Mouse (Mus musculus) midbrain, embryonic 15.5 days (tissue): Measurements from ENCODE around the gene Mfap1a. TPM values are rescaled to one million over a fixed set of nuclear protein-coding genes. Genes with fewer than 3 reads are reported as not detected.
"Not testable (repeated sequence)": the region's sequence is repeated elsewhere in the genome, so short reads cannot be mapped to it uniquely, and the experiment has no call there.

Source experiments
- ATAC-seq: fragments of 200-750 bp; cut with Nextera tagmentation; replicated peaks from 2 replicates; pipeline ENCODE4 v1.8.0; 2017; ENCODE audit warnings: moderate TSS enrichment
- H3K27ac ChIP-seq: fragments of 300-500 bp; sonication (generic); 2 replicates; pipeline ENCODE4 v1.5.1; 2015; ENCODE audit warnings: mild to moderate bottlenecking, inconsistent platforms
- H3K27me3 ChIP-seq: fragments of 300-500 bp; sonication (generic); replicated peaks from 2 replicates; pipeline ENCODE4 v1.6.1; 2015; ENCODE audit warnings: inconsistent platforms
- H3K36me3 ChIP-seq: fragments of 300-500 bp; sonication (generic); replicated peaks from 2 replicates; pipeline ENCODE4 v1.6.1; 2015; ENCODE audit warnings: inconsistent platforms
- H3K4me1 ChIP-seq: fragments of 300-500 bp; sonication (generic); 2 replicates; pipeline ENCODE4 v1.6.1; 2015; ENCODE audit warnings: inconsistent platforms
- H3K4me2 ChIP-seq: fragments of 300-500 bp; sonication (generic); 2 replicates; pipeline ENCODE4 v1.6.1; 2015; ENCODE audit warnings: inconsistent platforms, mild to moderate bottlenecking, moderate library complexity
- H3K4me3 ChIP-seq: fragments of 300-500 bp; sonication (generic); 2 replicates; pipeline ENCODE4 v1.5.1; 2015; ENCODE audit warnings: mild to moderate bottlenecking, inconsistent platforms
- H3K9ac ChIP-seq: fragments of 300-500 bp; sonication (generic); 2 replicates; pipeline ENCODE4 v1.6.1; 2015; ENCODE audit warnings: mild to moderate bottlenecking, inconsistent platforms
- H3K9me3 ChIP-seq: fragments of 300-500 bp; sonication (generic); 2 replicates; pipeline ENCODE4 v1.6.1; 2016; ENCODE audit warnings: inconsistent platforms
- WGBS: fragments of 180-500 bp; shearing (Covaris S2); methylation state at CpG from one replicate; pipeline ENCODE4 v1.1.7; 2015; ENCODE audit warnings: mixed read lengths; 5-methylcytosine and 5-hydroxymethylcytosine counted together
- polyA plus RNA-seq: library from polyadenylated mRNA; unstranded; fragments of >200 nt; fragmentation: Nextera tagmentation; extraction: Ambion mirVana; gene quantifications from 2 replicates; pipeline ENCODE4 v1.2.1, GENCODE M21; 2015

Gene Mfap1a
- polyA plus RNA-seq, 1 experiment from 2014 or later: 33.1 TPM

GRCm38 (mm10) chr2:121472783-121473182 is 33.7 kb downstream of the Mfap1a start:
- H3K4me3 ChIP-seq, ATAC-seq, H3K27ac ChIP-seq, H3K36me3 ChIP-seq, H3K27me3 ChIP-seq, H3K9me3 ChIP-seq, H3K4me1 ChIP-seq, H3K9ac ChIP-seq: not testable (repeated sequence)
- peak overlapping the region; percentile 73; the same call in 1 of the 2 replicates for H3K4me2 ChIP-seq
- 99% methylated on average over 3 of the region's 3 CpGs for WGBS

GRCm38 (mm10) chr2:121468982-121469381 is 37.5 kb downstream of the Mfap1a start:
- H3K9ac ChIP-seq, H3K4me3 ChIP-seq, ATAC-seq, H3K36me3 ChIP-seq, H3K27me3 ChIP-seq, H3K4me2 ChIP-seq, H3K27ac ChIP-seq, H3K9me3 ChIP-seq, H3K4me1 ChIP-seq: not testable (repeated sequence)
- WGBS: 70% methylated on average over 3 of the region's 6 CpGs

GRCm38 (mm10) chr2:121460071-121460470 is 46.4 kb downstream of the Mfap1a start:
- Histone ChIP-seq H3K36me3 (peaks cover 17% of the 10 kb centered on the region; the same call in 1 of the 2 replicates), H3K4me1 (peaks cover 17% of the 10 kb centered on the region), H3K9ac (no peak overlapping the region), H3K4me2 (no peak overlapping the region), H3K4me3 (no peak overlapping the region), H3K27me3 (no peaks in the 10 kb centered on the region), H3K9me3 (no peaks in the 10 kb centered on the region), H3K27ac (no peak overlapping the region)
- WGBS: 68% methylated on average over 2 of the region's 2 CpGs
- no peak for ATAC-seq

GRCm38 (mm10) chr2:121456692-121457642 is 49.5 kb downstream of the Mfap1a start, which contains the start of gene Serinc4:
Gene Serinc4, minus strand, starts transcription at chr2:121456781.
- H3K4me3 ChIP-seq: peak within 1 kb of the TSS; percentile 68
- H3K9ac ChIP-seq: peak within 1 kb of the TSS; percentile 63
- no peaks in the 10 kb centered on the region for H3K9me3 ChIP-seq
- H3K27me3 ChIP-seq: no peaks in the 10 kb centered on the region
- peak; percentile 94 for ATAC-seq
- H3K27ac ChIP-seq: peak within 1 kb of the TSS; percentile 80
- peaks cover 26% of the 10 kb centered on the region for H3K4me1 ChIP-seq
- peaks cover 31% of the 10 kb centered on the region for H3K36me3 ChIP-seq
- 2% methylated on average over 41 of the region's 41 CpGs for WGBS
- peak within 1 kb of the TSS; percentile 66 for H3K4me2 ChIP-seq

GRCm38 (mm10) chr2:121455534-121455933 is 50.9 kb downstream of the Mfap1a start:
- H3K4me1 ChIP-seq: peaks cover 36% of the 10 kb centered on the region
- H3K4me3 ChIP-seq: no peak overlapping the region
- no peak for ATAC-seq
- no peaks in the 10 kb centered on the region for H3K27me3 ChIP-seq
- peaks cover 25% of the 10 kb centered on the region for H3K36me3 ChIP-seq
- no peaks in the 10 kb centered on the region for H3K9me3 ChIP-seq
- no peak overlapping the region for H3K27ac ChIP-seq
- no peak overlapping the region for H3K9ac ChIP-seq
- WGBS: 84% methylated on average over 5 of the region's 5 CpGs
- H3K4me2 ChIP-seq: no peak overlapping the region

GRCm38 (mm10) chr2:121453917-121454316 is 52.5 kb downstream of the Mfap1a start:
- Histone ChIP-seq H3K27me3 (no peaks in the 10 kb centered on the region), H3K9ac (no peak overlapping the region), H3K27ac (no peak overlapping the region), H3K36me3 (peaks cover 19% of the 10 kb centered on the region), H3K9me3 (no peaks in the 10 kb centered on the region), H3K4me1 (peaks cover 42% of the 10 kb centered on the region), H3K4me2 (no peak overlapping the region), H3K4me3 (no peak overlapping the region)
- WGBS: 86% methylated on average over 6 of the region's 6 CpGs
- no peak for ATAC-seq

GRCm38 (mm10) chr2:121452990-121453389 is 53.5 kb downstream of the Mfap1a start, which contains the start of gene Hypk:
Gene Hypk, plus strand, starts transcription at chr2:121453290.
- H3K4me3 ChIP-seq: no peak within 1 kb of the TSS
- WGBS: 90% methylated on average over 4 of the region's 4 CpGs
- H3K27ac ChIP-seq: no peak within 1 kb of the TSS
- H3K27me3 ChIP-seq: no peaks in the 10 kb centered on the region
- peaks cover 13% of the 10 kb centered on the region for H3K36me3 ChIP-seq
- H3K4me2 ChIP-seq: no peak within 1 kb of the TSS
- ATAC-seq: no peak
- H3K4me1 ChIP-seq: peaks cover 42% of the 10 kb centered on the region
- H3K9me3 ChIP-seq: no peaks in the 10 kb centered on the region
- no peak within 1 kb of the TSS; the same call in 1 of the 2 replicates for H3K9ac ChIP-seq

GRCm38 (mm10) chr2:121452361-121452760 is 54.1 kb downstream of the Mfap1a start:
- no peak overlapping the region for H3K27ac ChIP-seq
- H3K4me1 ChIP-seq: peaks cover 36% of the 10 kb centered on the region
- 88% methylated on average over 4 of the region's 4 CpGs for WGBS
- no peak overlapping the region for H3K4me3 ChIP-seq
- no peaks in the 10 kb centered on the region for H3K27me3 ChIP-seq
- H3K9ac ChIP-seq: no peak overlapping the region; the same call in 1 of the 2 replicates
- no peak overlapping the region for H3K4me2 ChIP-seq
- peaks cover 13% of the 10 kb centered on the region for H3K36me3 ChIP-seq
- ATAC-seq: no peak
- no peaks in the 10 kb centered on the region for H3K9me3 ChIP-seq

- no peaks in the 10 kb centered on the region for H3K27me3 ChIP-seq
- peaks cover 30% of the 10 kb centered on the region for H3K4me1 ChIP-seq
- 5% methylated on average over 7 of the region's 7 CpGs for WGBS
- H3K4me2 ChIP-seq: peak overlapping the region; percentile 93
- peak overlapping the region; percentile 98 for H3K27ac ChIP-seq
- peak; percentile 4 for ATAC-seq
- H3K4me3 ChIP-seq: peak overlapping the region; percentile 99
- peak overlapping the region; percentile 97 for H3K9ac ChIP-seq
- no peaks in the 10 kb centered on the region for H3K9me3 ChIP-seq
- H3K36me3 ChIP-seq: peaks cover 13% of the 10 kb centered on the region
Measured at GRCm38 (mm10) chr2:121450093-121450492, 56.4 kb downstream of the Mfap1a start.

- Histone ChIP-seq H3K36me3 (peaks cover 13% of the 10 kb centered on the region), H3K4me1 (peaks cover 30% of the 10 kb centered on the region), H3K27me3 (no peaks in the 10 kb centered on the region), H3K4me2 (peak overlapping the region; percentile 93), H3K9ac (peak overlapping the region; percentile 97), H3K27ac (peak overlapping the region; percentile 98), H3K9me3 (no peaks in the 10 kb centered on the region), H3K4me3 (peak overlapping the region; percentile 99)
- under 1% methylated on average over 54 of the region's 54 CpGs for whole genome bisulfite sequencing
- ATAC-seq: peak; percentile 80
Measured at GRCm38 (mm10) chr2:121449545-121450011, 56.9 kb downstream of the Mfap1a start.

GRCm38 (mm10) chr2:121448739-121449535 is 57.5 kb downstream of the Mfap1a start, which contains the start of gene Serf2:
Gene Serf2, plus strand, starts transcription at chr2:121449195.
- no peaks in the 10 kb centered on the region for H3K9me3 ChIP-seq
- peak within 1 kb of the TSS; percentile 99 for H3K4me3 ChIP-seq
- ATAC-seq: peak; percentile 99
- H3K27ac ChIP-seq: peak within 1 kb of the TSS; percentile 98
- H3K9ac ChIP-seq: peak within 1 kb of the TSS; percentile 97
- H3K4me1 ChIP-seq: peaks cover 30% of the 10 kb centered on the region
- no peaks in the 10 kb centered on the region for H3K27me3 ChIP-seq
- peaks cover 13% of the 10 kb centered on the region for H3K36me3 ChIP-seq
- peak within 1 kb of the TSS; percentile 93 for H3K4me2 ChIP-seq
- WGBS: under 1% methylated on average over 73 of the region's 74 CpGs

- Histone ChIP-seq H3K27ac (peak overlapping the region; percentile 98; the same call in 1 of the 2 replicates), H3K4me2 (peak overlapping the region; percentile 93), H3K36me3 (peaks cover 10% of the 10 kb centered on the region; the same call in 1 of the 2 replicates), H3K9me3 (no peaks in the 10 kb centered on the region), H3K4me1 (peaks cover 30% of the 10 kb centered on the region), H3K9ac (no peak overlapping the region; the same call in 1 of the 2 replicates), H3K27me3 (no peaks in the 10 kb centered on the region), H3K4me3 (peak overlapping the region; percentile 99)
- WGBS: 16% methylated on average over 9 of the region's 9 CpGs
- ATAC-seq: no peak
Measured at GRCm38 (mm10) chr2:121448136-121448535, 58.3 kb downstream of the Mfap1a start.
